Mouse (Mus musculus) ES-Bruce4 (cell line): Measurements from ENCODE around the gene Jaml. TPM values are rescaled to one million over a fixed set of nuclear protein-coding genes. Genes with fewer than 3 reads are reported as not detected.

Experiments
- H3K27ac ChIP-seq: 2 replicates; pipeline ENCODE4 v1.5.1; 2012; ENCODE audit warnings: low read length, inconsistent platforms; ENCODE audit not compliant: insufficient read depth
- H3K27me3 ChIP-seq: 2 replicates; pipeline ENCODE4 v1.6.1; 2012; ENCODE audit warnings: mild to moderate bottlenecking, low read length, inconsistent platforms; ENCODE audit not compliant: control insufficient read depth, poor library complexity, insufficient read depth, severe bottlenecking
- H3K36me3 ChIP-seq: 2 replicates; pipeline ENCODE4 v1.6.1; 2012; ENCODE audit warnings: inconsistent platforms, mild to moderate bottlenecking, low read length, moderate library complexity; ENCODE audit not compliant: control insufficient read depth, poor library complexity, insufficient read depth, severe bottlenecking
- H3K4me1 ChIP-seq: one replicate; pipeline ENCODE4 v1.8.1; 2011; ENCODE audit warnings: low read length; ENCODE audit not compliant: control insufficient read depth, insufficient read depth
- H3K4me3 ChIP-seq: 2 replicates; pipeline ENCODE4 v1.5.1; 2011; ENCODE audit warnings: low read depth, mild to moderate bottlenecking, low read length
- H3K9ac ChIP-seq: 2 replicates; pipeline ENCODE4 v1.6.1; 2012; ENCODE audit warnings: low read depth, mild to moderate bottlenecking, inconsistent platforms; ENCODE audit not compliant: poor library complexity, severe bottlenecking
- H3K9me3 ChIP-seq: replicated peaks from 2 replicates; pipeline ENCODE4 v1.6.1; 2012; ENCODE audit warnings: mild to moderate bottlenecking, low read length, inconsistent platforms; ENCODE audit not compliant: control insufficient read depth, poor library complexity, insufficient read depth, severe bottlenecking
- CTCF ChIP-seq: IDR thresholded peaks from one replicate; pipeline ENCODE4 v1.8.1; 2011; ENCODE audit warnings: low read depth, low read length
- EP300 ChIP-seq: IDR thresholded peaks from 2 replicates; pipeline ENCODE4 v1.6.1; 2011; ENCODE audit warnings: low read depth, low read length; ENCODE audit not compliant: insufficient read depth
- POLR2A ChIP-seq: IDR thresholded peaks from one replicate; pipeline ENCODE4 v1.8.1; 2011; ENCODE audit warnings: low read length; ENCODE audit not compliant: insufficient read depth
- polyA plus RNA-seq: library from polyadenylated mRNA; stranded (reverse); fragments of >200 nt; gene quantifications from 2 replicates; pipeline ENCODE4 v1.2.4, GENCODE M21; 2011; ENCODE audit warnings: low read depth; ENCODE audit not compliant: missing spikeins, insufficient read depth, insufficient read length

The Jaml gene
- polyA plus RNA-seq, 1 experiment: not detected

DNA sequence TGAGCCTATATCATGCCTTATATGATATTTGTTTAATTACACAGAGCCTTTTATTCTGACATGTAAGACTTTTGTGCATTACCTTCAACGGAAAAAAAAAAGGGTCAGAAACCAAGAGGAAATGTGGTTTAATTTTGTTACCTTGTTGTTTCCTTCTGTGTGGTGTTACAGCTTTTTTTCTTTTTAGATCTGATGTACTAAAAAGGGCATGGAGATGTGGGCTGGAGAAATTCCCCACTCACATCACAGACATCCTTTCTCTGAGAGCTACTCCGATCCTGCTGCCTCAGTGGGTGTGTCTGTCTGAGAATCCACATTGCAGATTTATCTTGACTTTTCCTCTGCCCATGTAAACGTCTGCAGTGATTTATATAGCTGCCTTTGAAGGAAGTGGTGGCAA, 16.3 kb upstream of the Jaml start:
- Histone ChIP-seq H3K4me3 (no peak overlapping the region), H3K9ac (no peak overlapping the region), H3K9me3 (no peaks in the 10 kb centered on the region), H3K36me3 (no peaks in the 10 kb centered on the region), H3K27me3 (no peaks in the 10 kb centered on the region), H3K4me1 (no peaks in the 10 kb centered on the region), H3K27ac (no peak overlapping the region)
- no peak for TF ChIP-seq EP300
- no peak for TF ChIP-seq CTCF
- TF ChIP-seq POLR2A: no peak

DNA sequence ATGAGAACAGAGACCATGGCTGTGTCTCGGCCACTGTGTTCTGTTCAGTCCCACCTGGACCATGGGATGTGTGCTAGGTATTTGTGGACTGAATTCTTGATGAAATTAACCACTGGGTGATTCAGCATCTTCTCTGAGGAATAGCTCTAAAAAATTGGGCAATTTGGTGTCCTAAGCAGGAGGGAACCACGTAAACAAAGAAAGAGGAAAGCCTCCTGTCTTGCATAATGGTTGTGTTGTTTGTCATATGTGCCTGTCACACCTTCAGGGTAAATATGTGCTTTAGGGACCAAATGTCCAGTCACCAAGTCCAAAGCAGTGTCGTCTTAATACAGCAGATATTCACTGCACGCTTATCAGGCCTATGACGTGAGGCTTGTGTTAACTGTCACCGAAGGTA, 14.6 kb upstream of the Jaml start:
- TF ChIP-seq CTCF (no peak), POLR2A (no peak)
- H3K27ac ChIP-seq: no peak overlapping the region
- H3K9ac ChIP-seq: no peak overlapping the region
- no peak overlapping the region for H3K4me3 ChIP-seq
- H3K27me3 ChIP-seq: no peaks in the 10 kb centered on the region
- no peaks in the 10 kb centered on the region for H3K4me1 ChIP-seq
- no peaks in the 10 kb centered on the region for H3K36me3 ChIP-seq
- H3K9me3 ChIP-seq: no peaks in the 10 kb centered on the region

DNA sequence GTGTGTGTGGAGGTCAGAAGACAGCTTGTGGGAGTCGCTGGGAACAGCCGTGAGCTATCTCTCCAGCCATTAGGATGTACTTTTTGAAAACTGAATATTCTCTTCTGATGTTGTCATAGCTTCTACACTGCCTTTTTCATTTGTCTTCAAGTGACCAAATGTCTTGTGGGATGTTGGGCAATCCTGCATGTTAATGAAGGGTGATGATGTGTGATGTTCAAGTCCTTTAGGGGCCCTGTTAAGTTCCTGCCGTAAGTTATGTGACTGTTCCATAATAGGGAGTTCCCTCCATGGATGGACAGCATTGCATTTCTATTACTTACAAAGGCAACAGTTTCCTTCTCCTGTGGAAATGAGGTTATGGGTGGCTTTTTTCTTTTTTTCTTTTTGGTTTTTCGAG, 12.2 kb upstream of the Jaml start:
- H3K36me3 ChIP-seq: no peaks in the 10 kb centered on the region
- no peak overlapping the region for H3K27ac ChIP-seq
- H3K9ac ChIP-seq: no peak overlapping the region
- H3K9me3 ChIP-seq: no peaks in the 10 kb centered on the region
- no peaks in the 10 kb centered on the region for H3K4me1 ChIP-seq
- no peaks in the 10 kb centered on the region for H3K27me3 ChIP-seq
- no peak overlapping the region for H3K4me3 ChIP-seq
- TF ChIP-seq CTCF (no peak), POLR2A (no peak), EP300 (no peak)

DNA sequence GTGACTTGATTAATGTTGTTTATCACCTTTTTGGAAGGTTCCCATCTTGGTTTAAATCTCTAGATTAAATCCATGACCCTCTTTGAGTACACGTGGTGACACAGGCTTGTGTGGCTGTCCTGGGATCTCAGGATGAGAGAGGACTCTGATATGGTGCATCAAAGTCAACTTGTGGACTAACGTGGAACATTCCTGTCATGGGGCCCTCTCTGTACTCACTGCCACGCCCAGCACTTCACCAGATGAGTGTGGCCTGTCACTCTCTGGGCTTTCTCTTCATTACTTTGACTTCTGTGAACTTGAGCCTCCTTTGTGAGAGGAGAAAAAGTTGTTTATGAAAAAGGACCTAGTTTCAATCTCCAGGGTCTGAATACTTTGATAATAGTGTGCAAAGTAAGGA, 7.2 kb upstream of the Jaml start:
- no peaks in the 10 kb centered on the region for H3K36me3 ChIP-seq
- no peak overlapping the region for H3K9ac ChIP-seq
- no peaks in the 10 kb centered on the region for H3K4me1 ChIP-seq
- no peaks in the 10 kb centered on the region for H3K9me3 ChIP-seq
- H3K4me3 ChIP-seq: no peak overlapping the region
- H3K27me3 ChIP-seq: no peaks in the 10 kb centered on the region
- TF ChIP-seq CTCF: no peak
- TF ChIP-seq EP300: no peak
- no peak for TF ChIP-seq POLR2A
- H3K27ac ChIP-seq: no peak overlapping the region

- H3K4me3 ChIP-seq: no peak overlapping the region
- H3K36me3 ChIP-seq: no peaks in the 10 kb centered on the region
- no peak overlapping the region for H3K9ac ChIP-seq
- no peaks in the 10 kb centered on the region for H3K9me3 ChIP-seq
- no peak for TF ChIP-seq POLR2A
- no peak for TF ChIP-seq EP300
- no peak for TF ChIP-seq CTCF
- no peaks in the 10 kb centered on the region for H3K27me3 ChIP-seq
- H3K4me1 ChIP-seq: no peaks in the 10 kb centered on the region
- H3K27ac ChIP-seq: no peak overlapping the region
Measured at GRCm38 (mm10) chr9:45077859-45078258, 1.1 kb upstream of the Jaml start.

DNA sequence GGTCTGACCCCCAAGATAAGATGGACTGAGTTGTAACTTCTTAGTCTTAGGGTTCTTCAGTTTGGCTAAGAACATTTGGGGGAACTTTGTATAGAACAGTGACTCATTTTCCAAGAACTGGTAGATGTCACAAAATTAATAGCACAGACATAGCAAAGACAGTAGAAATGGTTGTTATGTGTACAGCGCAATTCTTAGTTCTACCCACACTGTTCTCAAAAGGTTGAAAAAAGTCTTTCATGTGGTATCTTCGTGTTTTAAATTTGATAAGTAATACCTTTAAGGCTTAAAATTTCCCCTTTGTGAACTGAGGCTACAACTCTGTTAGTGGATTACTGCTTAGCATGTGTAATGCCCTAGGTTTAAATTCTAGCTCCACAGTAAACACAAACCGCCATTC, 4.1 kb downstream of the Jaml start:
- no peak for TF ChIP-seq CTCF
- TF ChIP-seq POLR2A: no peak
- no peak for TF ChIP-seq EP300
- Histone ChIP-seq H3K9ac (no peak overlapping the region), H3K4me3 (no peak overlapping the region), H3K4me1 (no peaks in the 10 kb centered on the region), H3K27me3 (no peaks in the 10 kb centered on the region), H3K36me3 (no peaks in the 10 kb centered on the region), H3K27ac (no peak overlapping the region), H3K9me3 (no peaks in the 10 kb centered on the region)

GRCm38 (mm10) chr9:45084556-45084955, 5.6 kb downstream of the Jaml start:
- H3K27ac ChIP-seq: no peak overlapping the region
- H3K4me1 ChIP-seq: no peaks in the 10 kb centered on the region
- H3K4me3 ChIP-seq: no peak overlapping the region
- no peak overlapping the region for H3K9ac ChIP-seq
- H3K9me3 ChIP-seq: no peaks in the 10 kb centered on the region
- H3K27me3 ChIP-seq: no peaks in the 10 kb centered on the region
- TF ChIP-seq CTCF: no peak
- no peak for TF ChIP-seq POLR2A
- H3K36me3 ChIP-seq: no peaks in the 10 kb centered on the region
